Mouse (Mus musculus) erythroid progenitor cell, adult 5-6 weeks (primary cell): ENCODE data around the gene Btg3. TPM values are rescaled to one million over a fixed set of nuclear protein-coding genes. Genes with fewer than 3 reads are reported as not detected.
"Not testable (repeated sequence)": the region's sequence is repeated elsewhere in the genome, so short reads cannot be mapped to it uniquely, and the experiment has no call there.

Experiments used
- ATAC-seq: replicated peaks from 2 replicates; pipeline ENCODE4 v1.8.0; 2016; ENCODE audit warnings: moderate number of reproducible peaks, mild to moderate bottlenecking, moderate TSS enrichment, inconsistent platforms; ENCODE audit not compliant: poor library complexity, low FRiP score, severe bottlenecking
- total RNA-seq, 2 experiments: library from RNA; stranded (forward) in 1 of 2; stranded (reverse) in 1 of 2; fragments of 150-400 nt in 1 of 2; fragments of 186-747, 209-891 nt in 1 of 2; gene quantifications; 2 replicates each; pipeline versions ENCODE4 v1.2.3 to v1.2.4; 2015 to 2017; ENCODE audit warnings: low replicate concordance in 2 of 2

Btg3 gene
- total RNA-seq (2015; ENCODE audit: low replicate concordance) (41.8 and 54.5 TPM in 2 replicates), total RNA-seq (2017; ENCODE audit: low replicate concordance) (17.6 and 31.6 TPM in 2 replicates)

DNA sequence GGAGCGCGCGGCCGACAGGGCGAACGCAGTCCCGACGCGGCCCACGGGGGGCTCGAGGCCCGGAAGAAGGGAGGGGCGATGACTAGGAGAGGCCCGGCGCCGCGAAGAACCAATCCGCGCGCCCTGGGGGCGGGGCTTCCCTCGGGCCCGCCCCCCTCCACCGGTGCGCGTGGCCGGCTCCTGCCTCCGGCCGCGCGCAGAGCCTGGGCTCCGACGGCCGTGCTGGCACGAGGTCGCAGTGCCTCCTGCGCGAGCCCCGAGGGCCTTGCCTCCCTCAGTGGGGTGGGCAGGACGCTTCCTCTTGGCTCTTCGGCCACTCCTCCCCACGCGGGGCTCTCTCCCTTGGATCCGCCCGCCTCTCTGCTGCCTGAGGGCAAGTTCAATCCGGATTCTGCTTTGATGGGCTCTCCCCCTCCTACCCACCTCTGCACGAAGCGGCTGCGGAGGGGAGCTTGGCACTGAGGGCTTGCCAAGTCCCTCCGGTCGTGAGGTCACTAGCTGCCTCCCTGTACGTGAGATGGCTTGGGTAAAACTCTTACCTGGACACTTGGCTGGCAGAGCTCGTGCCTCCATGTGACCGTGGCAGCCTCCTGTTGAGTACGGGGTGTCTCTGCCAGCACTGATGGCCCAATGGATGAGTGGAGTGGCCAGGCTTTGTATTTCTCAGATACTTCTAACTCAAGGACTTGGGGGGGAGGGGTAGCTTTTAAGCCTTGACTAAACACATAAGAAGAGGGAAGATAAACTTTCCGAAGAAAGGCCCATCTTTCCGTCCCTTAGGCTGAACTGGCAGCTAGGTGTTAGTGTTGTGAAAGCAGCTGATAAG lies at the start of gene Btg3:
Gene Btg3 (minus strand): TSS at position 448 of the 826 bp plus-strand sequence.
- ATAC-seq = peak; percentile 94

DNA sequence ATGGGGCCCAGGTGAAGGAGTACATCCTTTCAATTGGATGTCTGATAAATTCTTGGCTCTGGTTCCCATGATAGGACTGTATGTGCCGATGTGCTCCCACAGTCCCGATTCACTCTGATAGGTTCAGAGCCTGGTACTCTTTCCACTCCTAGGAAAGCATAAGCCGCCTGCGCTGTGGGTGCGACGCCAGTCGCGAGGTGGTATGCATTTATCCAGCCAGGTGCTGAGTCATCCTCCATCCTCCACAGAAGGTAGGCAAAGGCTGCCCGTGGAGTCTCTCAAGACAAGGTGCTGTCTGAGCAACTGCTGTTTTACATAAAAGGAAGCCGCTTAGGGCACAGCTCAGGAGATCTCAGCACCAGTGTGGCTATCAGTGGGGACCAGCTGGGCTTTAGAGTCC lies 40.7 kb upstream of the Btg3 start:
- ATAC-seq = no peak

DNA sequence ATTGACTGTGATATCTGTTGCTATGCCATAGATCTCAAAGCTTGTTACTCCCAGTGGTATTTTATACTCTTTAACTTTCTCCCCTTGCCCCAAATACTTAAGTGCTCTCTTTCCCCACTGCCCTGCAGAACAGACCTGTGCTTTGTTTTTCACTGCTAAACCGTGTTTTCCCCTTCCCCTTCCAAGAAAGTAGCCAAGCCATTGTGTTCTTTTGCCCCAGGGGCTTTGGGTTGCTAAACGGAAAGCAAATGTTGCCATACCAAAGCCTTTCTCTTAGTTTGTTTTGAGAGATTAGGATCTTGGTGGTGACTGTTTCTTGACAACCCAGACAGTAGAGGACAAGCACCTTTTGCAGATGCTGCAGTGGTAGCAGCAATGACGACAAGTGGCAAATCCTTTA lies 39.5 kb upstream of the Btg3 start:
- no peak for ATAC-seq

DNA sequence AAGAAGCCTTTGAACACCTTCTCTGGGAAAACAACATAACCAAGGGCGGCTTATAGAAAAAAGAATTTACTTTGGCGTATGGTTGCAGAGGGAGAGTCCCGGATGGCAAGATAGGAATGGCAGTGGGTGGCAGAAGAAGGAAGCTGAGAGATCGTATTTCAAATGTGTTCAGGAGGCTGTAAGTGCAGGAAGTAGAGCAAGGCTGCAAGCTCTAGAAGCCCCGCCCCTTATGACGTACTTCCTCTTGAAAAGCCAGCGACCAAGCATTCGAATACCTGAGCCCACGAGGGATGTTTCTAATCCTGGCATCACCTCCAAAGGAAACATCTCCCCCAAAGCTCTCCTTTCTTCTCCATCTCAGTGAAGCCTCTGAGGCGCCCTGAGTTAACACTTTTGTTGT lies 33.0 kb upstream of the Btg3 start:
- ATAC-seq = no peak

DNA sequence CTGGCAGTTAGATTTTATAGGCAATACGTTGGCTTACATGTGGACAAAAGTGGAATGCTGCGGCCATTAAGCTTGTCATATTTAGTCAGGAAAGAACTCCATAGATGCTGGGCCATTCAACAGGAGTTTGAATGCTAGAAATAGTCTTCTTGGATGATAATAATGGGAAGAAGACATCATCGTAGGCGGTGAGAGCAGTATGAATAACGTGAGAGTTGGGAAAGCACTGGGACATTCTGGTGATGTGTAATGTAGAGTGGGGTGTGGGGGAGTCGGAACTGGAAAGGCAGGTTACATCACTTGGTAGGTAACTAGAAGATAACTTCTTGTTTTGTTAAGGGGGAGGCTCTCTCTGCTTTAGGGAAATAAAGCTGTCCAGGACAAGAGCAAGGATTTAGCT lies 30.9 kb upstream of the Btg3 start:
- no peak for ATAC-seq

DNA sequence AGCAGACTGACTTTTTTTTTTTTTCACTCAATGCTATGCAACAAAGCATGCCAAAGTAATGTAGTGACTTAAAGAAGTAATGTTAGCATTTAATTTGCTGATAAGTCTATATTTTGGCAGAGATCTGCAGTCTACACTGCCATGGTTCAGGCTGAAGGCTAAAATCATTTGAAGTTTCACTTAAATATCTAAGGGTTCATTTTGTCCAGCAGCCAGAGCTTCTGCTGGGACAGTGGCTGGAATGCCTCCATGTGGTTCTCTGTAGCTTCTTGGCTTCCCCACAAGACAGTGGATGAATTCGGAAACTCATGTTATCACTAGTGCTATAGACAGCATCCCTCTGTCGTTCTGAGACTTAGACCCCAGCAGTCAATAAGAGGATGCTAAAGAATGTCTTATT lies 29.7 kb upstream of the Btg3 start:
- no peak for ATAC-seq

DNA sequence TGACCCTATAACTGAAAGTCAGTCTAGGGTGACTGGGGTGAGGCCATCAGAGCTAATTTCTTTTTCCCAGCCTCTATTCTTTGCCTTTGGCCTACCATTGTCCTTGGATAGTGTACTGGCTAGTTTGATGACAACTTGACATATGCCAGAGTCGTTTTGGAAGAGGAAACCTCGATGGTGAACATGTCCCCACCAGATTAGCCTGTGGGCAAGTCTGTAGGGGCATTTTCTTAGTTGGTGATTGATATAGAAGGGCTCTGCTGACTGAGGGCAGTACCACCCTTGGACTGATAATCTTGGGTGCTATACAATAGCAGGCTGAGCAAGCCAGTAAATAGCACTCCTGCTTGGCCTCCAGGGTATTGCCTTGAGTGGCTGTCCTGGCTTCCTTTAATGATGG lies 25.3 kb upstream of the Btg3 start:
- ATAC-seq = no peak

DNA sequence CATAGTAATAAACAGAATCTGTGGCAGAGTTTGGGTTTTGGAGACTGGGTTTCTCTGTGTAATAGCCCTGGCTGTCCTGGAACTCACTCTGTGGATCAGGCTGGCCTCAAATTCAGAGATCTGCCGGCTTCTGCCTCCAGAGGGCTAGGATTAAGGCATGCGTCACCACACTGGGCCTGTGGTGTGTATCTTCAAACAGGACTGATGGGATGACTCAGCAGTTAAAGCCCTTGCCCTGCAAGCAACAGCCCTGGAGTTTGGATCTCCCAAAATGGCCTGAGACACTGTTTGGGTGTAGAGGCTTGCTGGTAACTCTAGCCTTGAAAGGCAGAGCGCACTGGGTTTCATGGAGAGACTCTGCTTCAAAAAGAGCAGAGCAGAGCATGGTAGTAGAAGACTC lies 22.4 kb upstream of the Btg3 start:
- no peak for ATAC-seq

DNA sequence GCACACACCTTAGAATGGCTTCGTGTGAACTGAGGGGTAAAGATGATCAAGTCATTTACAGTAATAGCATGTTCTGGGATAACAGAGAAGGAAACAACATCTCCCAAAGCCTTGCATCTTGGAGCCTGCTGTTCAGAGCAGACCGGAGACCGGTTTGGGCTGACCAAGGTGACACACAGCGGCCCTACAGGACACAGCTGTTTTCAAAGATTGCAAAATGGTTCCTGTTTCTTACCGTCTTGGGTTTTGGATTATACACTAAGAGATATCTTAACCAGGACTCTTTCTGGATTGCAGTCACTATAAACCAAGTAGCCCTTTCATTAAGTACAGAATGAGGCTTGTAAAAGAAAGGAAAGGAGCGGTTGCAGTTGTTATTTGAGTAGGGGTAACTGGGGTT lies 21.7 kb upstream of the Btg3 start:
- ATAC-seq = no peak

DNA sequence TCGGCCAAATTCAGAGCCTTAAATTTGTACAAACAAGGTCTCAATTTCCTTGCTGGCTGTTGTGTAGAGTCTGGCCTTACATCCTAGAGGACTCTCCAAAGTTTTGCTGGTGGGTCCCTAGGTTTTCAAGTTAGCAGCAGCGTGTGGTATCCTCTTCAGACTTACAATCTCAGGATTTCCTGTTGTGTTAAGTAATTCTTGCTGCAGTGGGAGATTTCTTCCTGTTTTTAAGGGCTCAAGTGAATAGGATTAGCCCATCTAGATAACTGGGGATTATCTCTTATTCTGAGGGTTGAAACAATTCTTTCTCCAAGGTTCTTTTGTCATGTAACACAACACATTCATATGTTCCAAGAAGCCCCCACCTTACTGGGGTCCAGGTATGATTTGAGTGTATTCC lies 14.4 kb upstream of the Btg3 start:
- no peak for ATAC-seq

DNA sequence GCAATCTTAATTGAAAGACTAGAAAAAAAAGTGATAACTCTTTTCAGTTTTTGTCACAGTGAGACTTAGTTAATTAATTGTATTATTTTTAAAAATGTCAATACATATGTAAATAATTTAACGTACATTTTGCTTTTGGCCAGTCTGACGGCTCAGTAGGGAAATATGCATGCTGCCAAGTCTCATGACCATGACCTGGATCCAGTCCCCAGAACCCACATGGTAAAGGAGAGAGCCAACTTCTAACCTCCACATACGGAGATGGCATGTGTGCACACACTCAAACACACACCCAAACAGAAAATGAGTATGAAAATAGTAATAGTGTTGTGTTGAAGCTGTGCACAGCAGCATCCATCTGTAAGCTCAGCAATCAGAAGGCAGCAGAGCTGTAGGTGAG lies 13.0 kb upstream of the Btg3 start:
- no peak for ATAC-seq

DNA sequence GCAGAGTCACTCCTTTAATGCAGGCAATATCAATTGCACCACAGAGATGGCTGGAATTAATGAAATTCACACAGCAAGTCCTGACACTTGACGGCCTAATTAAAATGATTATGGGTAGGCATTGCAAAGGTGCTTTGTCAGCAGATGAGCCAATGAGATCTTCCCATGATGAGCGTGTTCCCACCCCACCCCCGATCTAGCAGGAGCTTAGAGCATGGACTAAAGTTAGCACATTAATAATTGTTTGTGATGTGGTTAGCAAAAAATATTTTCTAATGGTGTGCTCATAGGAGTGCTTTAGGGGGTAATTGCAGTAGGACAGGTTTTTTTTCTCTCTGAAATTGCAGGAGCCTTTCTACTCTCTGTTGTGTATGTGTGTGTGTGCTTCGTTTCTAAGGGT lies 12.1 kb upstream of the Btg3 start:
- ATAC-seq = no peak

DNA sequence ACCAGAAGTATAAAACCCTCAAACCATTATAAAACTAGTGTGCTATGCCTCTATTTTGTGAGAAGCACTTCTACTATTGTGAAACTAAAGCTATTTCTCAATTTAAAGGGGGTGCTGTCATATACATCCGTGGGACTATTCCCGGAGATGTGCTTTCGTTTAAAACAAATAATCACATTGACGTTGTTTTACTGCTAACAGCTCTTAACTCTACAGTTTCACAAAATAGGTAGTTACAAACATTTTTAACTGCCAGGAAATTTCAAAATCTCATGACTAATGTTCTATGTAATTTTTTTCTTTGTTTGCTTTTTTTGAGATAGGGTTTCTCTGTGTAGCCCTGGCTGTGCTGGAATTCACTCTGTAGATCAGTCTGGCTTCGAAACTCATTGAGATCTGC lies 1.5 kb upstream of the Btg3 start:
- no peak for ATAC-seq

DNA sequence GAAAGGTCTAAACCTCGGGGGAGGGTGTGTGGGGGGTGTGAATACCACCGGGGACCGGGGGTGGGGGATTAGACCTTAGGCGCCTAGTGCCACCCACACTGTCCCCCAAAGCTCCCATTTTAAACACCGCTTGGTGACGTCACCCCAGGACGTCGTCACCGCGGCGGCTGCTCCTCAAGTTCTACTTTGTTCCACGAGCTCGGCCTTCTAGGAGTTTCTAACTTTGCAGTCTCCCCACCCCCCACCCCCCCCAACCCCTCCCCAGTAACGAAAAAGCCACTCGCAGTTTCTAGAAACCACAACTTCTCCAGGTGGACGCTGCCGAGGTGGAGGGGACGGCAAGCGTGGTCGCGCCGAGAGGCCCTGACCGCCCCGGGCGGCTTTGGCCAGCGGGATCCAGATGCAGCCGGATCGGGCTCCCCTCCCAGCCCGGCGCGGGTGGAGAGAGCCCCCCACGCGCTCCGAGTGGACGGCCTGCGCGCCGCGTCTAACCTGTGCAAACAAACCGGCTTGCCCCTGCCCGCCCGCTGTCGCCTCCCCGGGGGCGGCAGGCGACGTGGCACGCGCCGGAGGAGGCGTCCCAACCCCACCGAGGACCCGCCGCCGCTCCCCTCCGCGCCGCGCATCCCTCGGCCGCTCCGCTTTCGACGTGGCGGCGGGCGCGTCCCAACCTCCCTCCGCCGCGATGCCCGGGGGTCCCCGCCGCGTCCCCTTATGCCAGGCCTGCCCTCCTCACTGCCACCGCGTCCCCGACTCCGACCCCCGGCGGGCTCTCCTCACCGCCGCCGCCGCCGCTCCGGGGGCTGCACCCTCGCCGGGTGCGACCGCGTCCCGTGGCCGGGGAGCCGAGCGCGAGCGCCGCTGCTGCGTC lies 936 bp downstream of the Btg3 start:
- ATAC-seq = peak; percentile 47; the same call in 1 of the 2 replicates

DNA sequence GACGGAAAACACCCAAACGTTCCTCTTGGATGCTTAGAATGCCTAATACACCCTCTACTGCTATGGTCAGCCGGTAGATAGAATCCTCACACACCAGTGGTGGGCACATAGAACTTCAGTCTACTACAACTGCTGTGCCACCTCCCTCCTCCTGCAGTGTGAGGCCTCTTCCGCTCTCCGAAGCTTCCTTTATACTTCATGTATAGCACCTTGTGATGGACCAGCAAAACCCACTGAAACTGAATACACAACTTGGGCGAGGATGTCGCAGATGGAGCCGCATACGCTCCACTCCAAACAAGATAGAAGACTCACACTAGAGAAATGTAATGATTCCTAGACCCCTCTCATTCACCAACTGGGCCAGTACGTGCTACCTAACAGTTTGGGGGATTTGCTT lies 1.8 kb downstream of the Btg3 start:
- ATAC-seq = no peak

DNA sequence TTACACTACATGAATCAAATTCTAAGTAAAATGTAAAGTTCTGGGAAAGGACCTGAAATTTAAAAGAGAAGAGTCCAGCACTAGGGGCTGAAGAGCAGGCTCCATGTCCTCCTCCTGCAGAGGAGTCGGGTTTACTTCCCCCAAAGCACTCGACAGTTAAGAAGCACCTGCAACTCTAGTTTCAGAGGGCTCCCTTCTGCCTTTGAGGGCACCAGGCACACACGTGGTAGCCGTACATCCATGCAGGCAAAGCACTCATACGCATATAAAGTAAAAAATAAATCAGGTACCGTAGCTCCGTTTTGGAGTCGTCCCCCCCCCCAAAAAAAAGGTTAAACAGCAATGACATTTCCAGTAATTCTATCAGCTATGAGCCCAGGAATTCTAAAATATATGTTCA lies 3.2 kb downstream of the Btg3 start:
- no peak for ATAC-seq

DNA sequence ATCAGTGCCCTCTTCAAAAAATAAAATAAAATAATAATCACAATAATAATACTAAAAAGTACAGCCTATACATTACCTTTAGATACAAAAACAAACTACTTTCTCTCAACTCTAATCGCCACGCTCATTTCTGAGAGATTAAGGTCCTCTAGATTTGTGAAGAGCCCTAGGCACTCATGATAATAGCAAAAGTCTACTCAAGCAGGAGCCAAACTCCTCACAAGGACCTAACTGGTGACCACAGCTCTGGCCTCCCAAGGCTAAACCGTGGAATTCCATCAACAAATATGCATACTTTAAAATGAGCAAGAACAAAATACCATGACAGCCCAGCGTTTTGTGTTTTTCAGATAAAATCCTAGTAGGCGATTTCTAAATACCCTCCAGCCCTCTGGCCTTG lies 4.2 kb downstream of the Btg3 start:
- no peak for ATAC-seq

DNA sequence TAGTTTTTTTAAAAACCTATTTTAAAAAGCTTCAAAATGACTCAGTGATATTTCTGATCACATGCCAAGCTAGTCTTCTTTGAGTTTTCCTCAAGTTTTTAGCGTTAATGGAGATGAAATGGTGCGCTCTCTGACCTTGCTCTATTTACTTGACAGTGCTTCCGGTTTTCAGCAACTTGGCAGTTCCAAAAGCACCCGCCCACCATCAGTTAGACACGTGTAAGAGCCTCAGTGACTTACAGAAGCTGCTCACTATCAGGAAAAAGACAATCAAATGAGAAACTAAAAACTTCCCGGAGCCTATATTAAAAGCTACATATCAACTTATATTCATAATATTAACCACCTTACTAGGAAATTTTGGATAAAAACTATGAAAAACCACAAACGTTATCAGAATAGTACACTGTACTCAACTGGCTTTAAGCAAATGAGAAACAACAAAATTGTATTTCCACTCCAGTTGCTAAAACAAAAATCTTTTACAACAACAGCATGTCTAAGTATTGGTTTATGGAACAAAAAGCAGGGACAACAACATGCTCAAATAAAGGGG lies 5.4 kb downstream of the Btg3 start:
- ATAC-seq = no peak

DNA sequence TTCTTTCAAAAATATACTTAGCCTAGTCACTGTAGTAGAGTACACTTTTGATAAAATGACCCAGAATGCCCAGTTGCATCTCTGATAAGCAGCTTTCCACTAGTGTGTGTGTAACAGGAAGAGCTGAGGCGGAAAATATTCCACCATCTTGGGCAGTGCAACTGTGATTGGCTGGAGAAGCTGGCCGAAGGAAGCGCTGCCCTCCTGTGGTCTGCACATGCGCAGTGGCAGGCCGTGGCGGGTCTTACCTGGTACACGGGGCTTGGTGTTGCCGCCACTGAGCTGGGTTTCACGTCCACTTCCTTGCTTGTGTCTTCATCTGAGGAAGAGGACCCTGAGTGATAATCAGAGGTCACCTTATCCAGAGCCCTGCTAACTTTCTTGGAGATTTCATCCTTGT lies 12.4 kb downstream of the Btg3 start:
- ATAC-seq = not testable (repeated sequence)

DNA sequence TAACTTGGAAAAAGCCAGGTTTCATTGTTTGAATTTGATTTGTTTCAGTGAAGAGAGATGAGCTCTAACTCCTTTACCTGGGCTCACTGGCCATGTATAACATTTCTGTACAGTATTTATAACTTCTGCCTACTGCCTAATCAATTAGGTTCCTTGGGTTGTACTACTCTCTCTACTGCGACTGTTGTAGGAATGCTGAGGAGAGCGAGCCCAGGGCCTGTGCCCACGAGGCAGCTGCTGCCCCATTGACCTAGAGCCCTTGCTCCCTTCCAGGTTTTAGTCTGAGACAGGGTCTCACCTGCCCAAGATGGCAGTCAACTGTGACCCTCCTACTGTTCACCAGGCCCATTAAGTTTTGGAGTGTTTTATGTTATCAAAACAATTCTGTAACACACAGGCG lies 15.5 kb downstream of the Btg3 start:
- no peak for ATAC-seq

DNA sequence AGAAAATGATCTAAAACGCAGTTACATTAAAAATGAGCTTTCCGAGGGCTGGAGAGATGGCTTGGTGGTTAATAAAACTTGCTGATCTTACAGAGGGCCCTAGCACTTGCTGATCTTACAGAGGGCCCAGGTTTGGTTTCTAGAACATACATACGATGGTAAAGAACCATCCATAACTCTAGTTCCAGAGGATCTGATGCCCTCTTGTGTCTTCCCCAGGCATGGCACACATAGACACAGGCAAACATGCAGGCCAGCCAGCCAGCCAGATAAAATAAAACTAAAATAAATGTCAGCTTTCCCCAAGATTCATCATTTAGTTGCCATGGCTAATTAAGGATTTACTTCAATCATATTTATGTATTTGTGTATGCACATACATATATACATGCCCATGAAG lies 19.2 kb downstream of the Btg3 start:
- ATAC-seq = no peak
